Mouse (Mus musculus) bone marrow, adult 2 months (tissue): Measurements from ENCODE around the gene Cd300c2. TPM values are rescaled to one million over a fixed set of nuclear protein-coding genes. Genes with fewer than 3 reads are reported as not detected.
"Not testable (repeated sequence)": the region's sequence is repeated elsewhere in the genome, so short reads cannot be mapped to it uniquely, and the experiment has no call there.

Experiments used
- H3K27ac ChIP-seq: fragments of 200-500 bp; 2 replicates; pipeline ENCODE4 v1.5.1; 2012; ENCODE audit warnings: low read depth, mild to moderate bottlenecking, control low read depth, inconsistent platforms, low read length; ENCODE audit not compliant: control insufficient read depth, poor library complexity, insufficient read depth
- H3K4me1 ChIP-seq: fragments of 200-500 bp; 2 replicates; pipeline ENCODE4 v1.6.1; 2011; ENCODE audit warnings: low read length; ENCODE audit not compliant: control insufficient read depth, insufficient read depth
- H3K4me3 ChIP-seq: fragments of 200-500 bp; replicated peaks from 2 replicates; pipeline ENCODE3; 2011; ENCODE audit warnings: mild to moderate bottlenecking, low read depth, low read length, control low read depth; ENCODE audit not compliant: control insufficient read depth
- CTCF ChIP-seq: fragments of 200-500 bp; IDR thresholded peaks from 2 replicates; pipeline ENCODE4 v1.5.1; 2011; ENCODE audit warnings: low read length, control low read depth; ENCODE audit not compliant: control insufficient read depth, insufficient read depth
- POLR2A ChIP-seq: fragments of 200-500 bp; IDR thresholded peaks from 2 replicates; pipeline ENCODE4 v1.6.1; 2011; ENCODE audit warnings: low read depth, mild to moderate bottlenecking, control low read depth, low read length, borderline replicate concordance; ENCODE audit not compliant: control insufficient read depth
- WGBS: fragments of 180-500 bp; shearing (Covaris S2); methylation state at CpG from one replicate; pipeline ENCODE4 v1.1.7; 2018; 5-methylcytosine and 5-hydroxymethylcytosine counted together
- polyA plus RNA-seq: library from polyadenylated mRNA; stranded (reverse); fragments of >200 nt; gene quantifications from 2 replicates; pipeline ENCODE4 v1.2.4, GENCODE M21; 2011; ENCODE audit warnings: low replicate concordance; ENCODE audit not compliant: missing spikeins, insufficient read depth, insufficient read length

Gene Cd300c2
- polyA plus RNA-seq: 5.5 and 21.7 TPM in 2 replicates

DNA sequence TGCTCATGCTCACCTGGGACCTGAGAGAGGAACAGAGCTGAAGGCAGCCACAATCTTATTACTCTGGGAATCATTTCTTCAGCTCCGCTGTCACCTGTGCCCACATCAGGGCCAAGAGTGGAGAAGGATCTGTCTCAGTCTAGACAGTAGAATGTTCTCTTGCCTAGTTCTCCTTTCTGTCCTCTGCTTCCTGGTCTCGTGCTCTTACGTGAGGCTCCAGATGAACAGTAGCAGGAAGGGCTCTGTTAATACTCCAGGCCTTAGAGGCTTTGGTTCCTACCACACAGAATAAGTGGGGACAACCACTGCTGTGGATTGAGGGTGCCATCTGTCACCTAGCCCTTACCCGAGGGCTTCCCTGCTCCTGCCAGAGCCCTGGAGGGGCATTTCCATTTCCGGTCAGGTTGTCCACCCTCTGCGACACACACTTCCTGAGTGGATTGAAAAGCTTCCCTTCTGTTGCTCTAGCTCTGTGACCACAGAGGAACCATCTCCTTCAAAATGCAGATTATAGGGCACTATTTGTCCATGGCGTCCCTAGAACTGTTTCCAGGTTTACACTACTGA, at the start of gene Cd300c2:
Gene Cd300c2 (minus strand): TSS at position 407 of the 567 bp plus-strand sequence.
- Histone ChIP-seq H3K27ac (peak within 1 kb of the TSS; percentile 85), H3K4me1 (peaks cover 10% of the 10 kb centered on the region), H3K4me3 (peak within 1 kb of the TSS; percentile 57)
- TF ChIP-seq CTCF (no peak), POLR2A (no peak)
- WGBS: 18% methylated on average over 7 of the region's 7 CpGs

DNA sequence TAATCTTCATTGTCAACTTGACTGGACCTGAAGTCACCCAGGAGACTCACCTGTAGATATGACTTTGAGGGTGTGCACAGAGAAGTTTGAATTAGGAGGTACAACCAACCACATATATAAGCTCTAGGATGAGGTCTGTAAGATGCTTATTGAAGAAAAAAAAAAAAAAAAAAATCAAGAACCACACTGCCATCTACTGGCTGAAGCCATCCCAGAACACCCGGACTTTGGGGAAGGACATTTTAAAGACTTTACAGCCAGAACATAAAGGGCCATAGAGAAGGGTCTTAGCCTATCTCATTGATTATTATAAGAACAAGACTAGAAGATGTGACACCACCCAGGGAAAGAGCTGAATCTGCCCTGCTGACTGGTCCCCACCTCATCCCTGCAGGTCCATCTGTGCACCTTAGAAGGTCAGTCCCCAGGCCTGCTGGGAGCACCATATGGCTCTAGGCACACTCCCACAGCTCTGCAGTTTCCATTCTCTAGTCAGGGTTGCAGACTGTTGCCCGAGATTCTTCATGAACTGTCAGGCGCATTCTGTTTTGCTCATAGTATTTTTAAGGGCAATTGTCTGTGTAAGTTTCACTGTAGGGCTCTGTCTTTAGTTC, 47.7 kb upstream of the Cd300c2 start:
- WGBS: 30% methylated on average over 3 of the region's 3 CpGs
- Histone ChIP-seq H3K4me1 (peaks cover 1% of the 10 kb centered on the region; the same call in 1 of the 2 replicates), H3K4me3 (no peak overlapping the region), H3K27ac (no peak overlapping the region)
- TF ChIP-seq CTCF: no peak
- no peak for TF ChIP-seq POLR2A

DNA sequence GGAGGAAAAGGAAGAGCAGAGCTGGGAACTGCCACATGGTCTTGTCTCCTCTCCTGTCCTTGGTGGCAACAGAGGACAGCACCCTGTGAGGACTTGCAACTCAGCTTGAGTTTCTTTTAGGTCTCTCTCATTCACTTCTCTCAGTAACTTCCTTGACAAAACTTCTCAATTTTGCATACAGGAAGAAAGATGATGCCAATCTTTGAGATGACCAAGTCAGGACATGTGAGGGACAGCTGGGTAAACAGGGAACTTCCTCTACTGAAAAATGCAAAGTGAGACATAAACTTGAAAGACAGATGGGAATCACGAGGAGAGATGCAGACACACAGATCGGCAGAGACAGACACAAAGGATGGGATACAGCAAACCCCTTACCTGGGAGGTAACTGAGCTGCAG, 46.6 kb upstream of the Cd300c2 start, which contains the start of gene Cd300ld3:
Gene Cd300ld3 (minus strand): TSS at position 151 of the 400 bp plus-strand sequence.
- H3K4me1 ChIP-seq: peaks cover 1% of the 10 kb centered on the region; the same call in 1 of the 2 replicates

DNA sequence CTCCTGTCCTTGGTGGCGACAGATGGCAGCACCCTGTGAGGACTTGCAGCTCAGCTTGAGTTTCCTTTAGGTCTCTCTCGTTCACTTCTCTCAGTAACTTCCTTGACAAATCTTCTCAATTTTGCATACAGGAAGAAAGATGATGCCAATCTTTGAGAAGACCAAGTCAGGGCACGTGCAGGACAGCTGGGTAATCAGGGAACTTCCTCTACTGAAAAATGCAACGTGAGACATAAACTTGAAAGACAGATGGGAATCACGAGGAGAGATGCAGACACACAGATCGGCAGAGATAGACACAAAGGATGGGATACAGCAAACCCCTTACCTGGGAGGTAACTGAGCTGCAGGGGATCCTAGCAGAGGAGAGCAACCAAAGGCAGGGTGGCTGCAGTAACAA, 36.0 kb upstream of the Cd300c2 start, which contains the start of gene Cd300ld5:
Gene Cd300ld5 (minus strand): TSS at position 101 of the 400 bp plus-strand sequence.
- not testable (repeated sequence) for H3K4me1 ChIP-seq, H3K4me3 ChIP-seq, H3K27ac ChIP-seq
- no CpG with 5 or more reads among the region's 6 CpGs for WGBS

More for the DNA sequence above, 46.6 kb upstream of the Cd300c2 start, which contains the start of gene Cd300ld3:
- H3K4me3 ChIP-seq: no peak within 1 kb of the TSS
- TF ChIP-seq POLR2A (no peak), CTCF (no peak)
- peak within 1 kb of the TSS; percentile 55 for H3K27ac ChIP-seq
- WGBS: 40% methylated on average over 2 of the region's 2 CpGs

DNA sequence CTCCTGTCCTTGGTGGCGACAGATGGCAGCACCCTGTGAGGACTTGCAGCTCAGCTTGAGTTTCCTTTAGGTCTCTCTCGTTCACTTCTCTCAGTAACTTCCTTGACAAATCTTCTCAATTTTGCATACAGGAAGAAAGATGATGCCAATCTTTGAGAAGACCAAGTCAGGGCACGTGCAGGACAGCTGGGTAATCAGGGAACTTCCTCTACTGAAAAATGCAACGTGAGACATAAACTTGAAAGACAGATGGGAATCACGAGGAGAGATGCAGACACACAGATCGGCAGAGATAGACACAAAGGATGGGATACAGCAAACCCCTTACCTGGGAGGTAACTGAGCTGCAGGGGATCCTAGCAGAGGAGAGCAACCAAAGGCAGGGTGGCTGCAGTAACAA, 25.2 kb upstream of the Cd300c2 start, which contains the start of gene Cd300ld4:
Gene Cd300ld4 (minus strand): TSS at position 101 of the 400 bp plus-strand sequence.
- not testable (repeated sequence) for H3K27ac ChIP-seq, H3K4me1 ChIP-seq, H3K4me3 ChIP-seq
- WGBS: no CpG with 5 or more reads among the region's 6 CpGs

DNA sequence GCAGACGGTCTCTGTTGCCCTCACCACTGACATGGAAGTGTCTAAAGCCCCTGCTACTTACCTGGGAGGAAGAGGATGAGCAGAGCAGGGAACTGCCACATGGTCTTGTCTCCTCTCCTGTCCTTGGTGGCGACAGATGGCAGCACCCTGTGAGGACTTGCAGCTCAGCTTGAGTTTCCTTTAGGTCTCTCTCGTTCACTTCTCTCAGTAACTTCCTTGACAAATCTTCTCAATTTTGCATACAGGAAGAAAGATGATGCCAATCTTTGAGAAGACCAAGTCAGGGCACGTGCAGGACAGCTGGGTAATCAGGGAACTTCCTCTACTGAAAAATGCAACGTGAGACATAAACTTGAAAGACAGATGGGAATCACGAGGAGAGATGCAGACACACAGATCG, 14.4 kb upstream of the Cd300c2 start, which contains the start of gene Cd300ld2:
Gene Cd300ld2 (minus strand): TSS at position 101 of the 400 bp plus-strand sequence.
- H3K27ac ChIP-seq, H3K4me3 ChIP-seq, H3K4me1 ChIP-seq: not testable (repeated sequence)
- WGBS: no CpG with 5 or more reads among the region's 7 CpGs

DNA sequence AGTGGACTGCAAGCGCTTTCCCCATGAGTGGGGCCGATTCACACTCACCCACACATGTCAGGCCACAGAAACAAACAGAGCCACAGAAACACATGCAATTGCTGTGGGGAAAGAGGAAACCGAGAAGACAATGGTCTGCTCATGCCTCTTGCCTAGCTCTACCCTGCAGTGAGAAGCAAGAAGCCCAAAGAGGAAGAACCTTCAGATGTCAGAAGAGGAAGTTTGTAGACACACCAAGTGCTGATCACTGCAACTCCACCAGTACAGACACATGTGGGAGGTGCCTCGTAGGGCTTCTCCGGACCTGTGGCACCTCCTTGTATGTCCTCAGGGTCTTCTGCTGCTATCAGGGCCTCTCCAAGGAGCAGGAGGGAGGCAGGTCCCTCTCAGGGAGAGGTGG, 2.4 kb upstream of the Cd300c2 start:
- H3K4me1 ChIP-seq: peaks cover 10% of the 10 kb centered on the region
- peak overlapping the region; percentile 44 for H3K4me3 ChIP-seq
- WGBS: 8% methylated on average over 5 of the region's 5 CpGs
- H3K27ac ChIP-seq: peak overlapping the region; percentile 99
- TF ChIP-seq CTCF (no peak), POLR2A (no peak)

DNA sequence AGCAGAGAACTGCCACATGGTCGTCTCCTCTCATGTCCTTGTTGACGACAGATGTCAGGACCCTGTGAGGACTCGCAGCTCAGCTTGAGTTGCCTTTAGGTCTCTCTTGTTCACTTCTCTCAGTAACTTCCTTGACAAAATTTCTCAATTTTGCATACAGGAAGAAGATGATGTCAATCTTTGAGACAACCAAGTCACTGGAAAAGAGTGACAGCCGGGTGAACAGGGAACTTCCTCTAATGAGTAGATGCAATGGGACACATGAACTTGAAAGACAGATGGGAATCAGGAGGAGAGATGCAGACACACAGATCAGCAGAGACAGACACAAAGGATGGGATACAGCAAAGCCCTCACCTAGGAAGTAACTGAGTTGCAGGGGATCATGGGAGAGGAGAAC, 11.9 kb downstream of the Cd300c2 start, which contains the start of gene Cd300ld:
Gene Cd300ld (minus strand): TSS at position 130 of the 400 bp plus-strand sequence.
- H3K27ac ChIP-seq: peak within 1 kb of the TSS; percentile 83
- peak within 1 kb of the TSS; percentile 46 for H3K4me3 ChIP-seq
- 14% methylated on average over 4 of the region's 4 CpGs for WGBS
- TF ChIP-seq CTCF: no peak
- TF ChIP-seq POLR2A: no peak
- H3K4me1 ChIP-seq: peaks cover 2% of the 10 kb centered on the region; the same call in 1 of the 2 replicates
